Mouse (Mus musculus) MEL (cell line): ENCODE results near the gene Mtch2. TPM values are rescaled to one million over a fixed set of nuclear protein-coding genes. Genes with fewer than 3 reads are reported as not detected.

Source experiments
- DNase-seq: peaks from one replicate; pipeline ENCODE4 v3.0.0; 2011; ENCODE audit warnings: low read depth, low spot score
- H3K27ac ChIP-seq: 2 replicates; pipeline ENCODE4 v1.5.1; 2012; ENCODE audit warnings: low read depth, mild to moderate bottlenecking, control low read depth, low read length, moderate library complexity; ENCODE audit not compliant: control insufficient read depth
- H3K27me3 ChIP-seq, 2 experiments: fragments of 150-350 bp in 1 of 2; sonication (generic) in 1 of 2; 2 replicates each; pipeline ENCODE4 v1.6.1; 2012; ENCODE audit warnings: low read length in 2 of 2, mild to moderate bottlenecking in 2 of 2, improper control_type of control experiment in 1 of 2, moderate library complexity in 1 of 2; ENCODE audit not compliant: insufficient read depth in 2 of 2, control insufficient read depth in 1 of 2
- H3K36me3 ChIP-seq, 2 experiments: 2 replicates each; pipeline ENCODE4 v1.6.1; 2012 to 2014; ENCODE audit warnings: low read length in 2 of 2, improper control_type of control experiment in 1 of 2, inconsistent platforms in 1 of 2, mild to moderate bottlenecking in 1 of 2; ENCODE audit not compliant: insufficient read depth in 2 of 2, control insufficient read depth in 1 of 2
- H3K4me1 ChIP-seq, 2 experiments: fragments of 150-350 bp in 1 of 2; sonication (generic) in 1 of 2; 2 replicates each; pipeline ENCODE4 v1.6.1; 2012; ENCODE audit warnings: low read length in 2 of 2, improper control_type of control experiment in 1 of 2, mild to moderate bottlenecking in 1 of 2; ENCODE audit not compliant: insufficient read depth in 2 of 2, control insufficient read depth in 1 of 2
- H3K4me3 ChIP-seq, 2 experiments: fragments of 150-350 bp in 1 of 2; sonication (generic) in 1 of 2; 2 replicates each; pipeline ENCODE4 v1.5.1; 2012; ENCODE audit warnings: low read depth in 2 of 2, low read length in 2 of 2, mild to moderate bottlenecking in 2 of 2, moderate library complexity in 2 of 2, control low read depth in 1 of 2, improper control_type of control experiment in 1 of 2; ENCODE audit not compliant: control insufficient read depth in 1 of 2, insufficient read depth in 1 of 2
- H3K79me2 ChIP-seq: 2 replicates; pipeline ENCODE4 v1.6.1; 2012; ENCODE audit warnings: mild to moderate bottlenecking, low read length, moderate library complexity; ENCODE audit not compliant: control insufficient read depth, poor library complexity, insufficient read depth
- H3K9ac ChIP-seq: 2 replicates; pipeline ENCODE4 v1.6.1; 2012; ENCODE audit warnings: low read depth, mild to moderate bottlenecking, control low read depth, low read length, moderate library complexity; ENCODE audit not compliant: control insufficient read depth, poor library complexity, severe bottlenecking
- H3K9me3 ChIP-seq: fragments of 150-350 bp; sonication (generic); replicated peaks from 2 replicates; pipeline ENCODE4 v1.6.1; 2012; ENCODE audit warnings: mild to moderate bottlenecking, low read length, improper control_type of control experiment, moderate library complexity; ENCODE audit not compliant: insufficient read depth
- CHD2 ChIP-seq: IDR thresholded peaks from 2 replicates; pipeline ENCODE4 v1.6.1; 2011; ENCODE audit warnings: low read length, improper control_type of control experiment
- E2F4 ChIP-seq: IDR thresholded peaks from 2 replicates; pipeline ENCODE4 v1.6.1; 2011; ENCODE audit warnings: low read depth, low read length, improper control_type of control experiment, borderline replicate concordance
- ELF1 ChIP-seq: IDR thresholded peaks from 2 replicates; pipeline ENCODE4 v1.6.1; 2014; ENCODE audit warnings: low read depth, mild to moderate bottlenecking, inconsistent platforms, low read length, improper control_type of control experiment, moderate library complexity
- EP300 ChIP-seq, 2 experiments: IDR thresholded peaks; 2 replicates each; pipeline ENCODE4 v1.6.1; 2011; ENCODE audit warnings: improper control_type of control experiment in 2 of 2, low read length in 2 of 2, low read depth in 1 of 2, mild to moderate bottlenecking in 1 of 2
- ETS1 ChIP-seq: IDR thresholded peaks from 2 replicates; pipeline ENCODE4 v1.6.1; 2012; ENCODE audit warnings: low read depth, mild to moderate bottlenecking, inconsistent platforms, low read length, improper control_type of control experiment, moderate library complexity
- JUND ChIP-seq: IDR thresholded peaks from 2 replicates; pipeline ENCODE4 v1.6.1; 2011; ENCODE audit warnings: low read depth, mild to moderate bottlenecking, improper control_type of control experiment, low read length
- KAT2A ChIP-seq: conservative IDR thresholded peaks from 2 replicates; pipeline ENCODE4 v1.6.1; 2012; ENCODE audit warnings: low read depth, low read length, improper control_type of control experiment, inconsistent platforms
- MAFK ChIP-seq: IDR thresholded peaks from 2 replicates; pipeline ENCODE4 v1.6.1; 2011; ENCODE audit warnings: low read depth, mild to moderate bottlenecking, low read length, improper control_type of control experiment, borderline replicate concordance
- MAZ ChIP-seq: IDR thresholded peaks from 2 replicates; pipeline ENCODE4 v1.6.1; 2012; ENCODE audit warnings: low read depth, mild to moderate bottlenecking, inconsistent platforms, low read length, improper control_type of control experiment
- MEF2A ChIP-seq: IDR thresholded peaks from 2 replicates; pipeline ENCODE4 v1.6.1; 2014; ENCODE audit warnings: low read depth, mild to moderate bottlenecking, inconsistent platforms, low read length, improper control_type of control experiment; ENCODE audit not compliant: poor library complexity, insufficient replicate concordance, severe bottlenecking; ENCODE audit errors: extremely low read depth
- MXI1 ChIP-seq: IDR thresholded peaks from 2 replicates; pipeline ENCODE4 v1.6.1; 2011; ENCODE audit warnings: mild to moderate bottlenecking, low read depth, low read length, improper control_type of control experiment
- NELFE ChIP-seq: IDR thresholded peaks from 2 replicates; pipeline ENCODE4 v1.6.1; 2011; ENCODE audit warnings: low read depth, low read length, improper control_type of control experiment
- NRF1 ChIP-seq: IDR thresholded peaks from 2 replicates; pipeline ENCODE4 v1.6.1; 2014; ENCODE audit warnings: low read depth, mild to moderate bottlenecking, inconsistent platforms, low read length, improper control_type of control experiment, moderate library complexity; ENCODE audit not compliant: poor library complexity, insufficient read depth, severe bottlenecking
- POLR2AphosphoS2 ChIP-seq: IDR thresholded peaks from 2 replicates; pipeline ENCODE4 v1.6.1; 2011; ENCODE audit warnings: low read length, improper control_type of control experiment
- POLR2AphosphoS5 ChIP-seq: IDR thresholded peaks from 2 replicates; pipeline ENCODE4 v1.6.1; 2012; ENCODE audit warnings: low read depth, borderline replicate concordance, mild to moderate bottlenecking, inconsistent platforms, low read length, moderate library complexity, mixed read lengths
- RCOR1 ChIP-seq: IDR thresholded peaks from 2 replicates; pipeline ENCODE4 v1.6.1; 2012; ENCODE audit warnings: low read depth, mild to moderate bottlenecking, inconsistent platforms, low read length, improper control_type of control experiment
- SMC3 ChIP-seq: IDR thresholded peaks from 2 replicates; pipeline ENCODE4 v1.6.1; 2011; ENCODE audit warnings: low read depth, low read length, improper control_type of control experiment
- TAL1 ChIP-seq: IDR thresholded peaks from 2 replicates; pipeline ENCODE4 v1.6.1; 2012; ENCODE audit warnings: mild to moderate bottlenecking, inconsistent platforms, low read length, moderate library complexity, mixed read lengths
- TCF12 ChIP-seq: IDR thresholded peaks from 2 replicates; pipeline ENCODE4 v1.6.1; 2014; ENCODE audit warnings: low read depth, mild to moderate bottlenecking, inconsistent platforms, low read length, improper control_type of control experiment, moderate library complexity
- ZMIZ1 ChIP-seq: IDR thresholded peaks from 2 replicates; pipeline ENCODE4 v1.6.1; 2012; ENCODE audit warnings: low read depth, mild to moderate bottlenecking, inconsistent platforms, low read length, improper control_type of control experiment, moderate library complexity
- ZNF384 ChIP-seq: IDR thresholded peaks from 2 replicates; pipeline ENCODE4 v1.6.1; 2012; ENCODE audit warnings: low read depth, mild to moderate bottlenecking, inconsistent platforms, low read length, improper control_type of control experiment
- polyA plus RNA-seq, 2 experiments: library from polyadenylated mRNA; stranded (reverse) in 1 of 2; unstranded in 1 of 2; fragments of >175 nt in 1 of 2; fragments of >200 nt in 1 of 2; gene quantifications; 2 replicates each; pipeline versions ENCODE4 v1.2.1 to v1.2.4; 2012; ENCODE audit warnings: low replicate concordance in 2 of 2, low read depth in 1 of 2; ENCODE audit not compliant: insufficient read length in 2 of 2, insufficient read depth in 1 of 2, missing spikeins in 1 of 2
- total RNA-seq: library from RNA; depleted of rRNA; stranded (reverse); fragments of 300-350 nt; gene quantifications from 2 replicates; pipeline ENCODE4 v1.2.3, GENCODE M21; 2012

The Mtch2 gene
- total and polyA plus RNA-seq, 3 experiments = 85.7 to 167 TPM; not detected in 1

GRCm38 (mm10) chr2:90850401-90850800 is 3.4 kb downstream of the Mtch2 start:
- peaks cover 2 to 24% of the 10 kb centered on the region in 2 experiments for H3K36me3 ChIP-seq

GRCm38 (mm10) chr2:90861486-90861885 is 14.5 kb downstream of the Mtch2 start:
- H3K36me3 ChIP-seq = peaks cover 0 to 36% of the 10 kb centered on the region in 2 experiments; a peak in 2 of 4 replicates
- no peak for TF ChIP-seq TAL1
- TF ChIP-seq RCOR1 = no peak
- no peak for TF ChIP-seq SMC3
- no peak for TF ChIP-seq ZNF384
- no peak overlapping the region for H3K27ac ChIP-seq
- no peaks in the 10 kb centered on the region for H3K79me2 ChIP-seq
- H3K9me3 ChIP-seq = no peaks in the 10 kb centered on the region
- no peak for DNase-seq
- H3K4me1 ChIP-seq = no peaks in the 10 kb centered on the region
- H3K4me3 ChIP-seq = no peak overlapping the region
- no peak overlapping the region for H3K9ac ChIP-seq
- H3K27me3 ChIP-seq = no peaks in the 10 kb centered on the region

More at GRCm38 (mm10) chr2:90850401-90850800, 3.4 kb downstream of the Mtch2 start:
- H3K27ac ChIP-seq = no peak overlapping the region
- H3K9me3 ChIP-seq = no peaks in the 10 kb centered on the region
- TF ChIP-seq E2F4 (no peak), TCF12 (no peak), NELFE (no peak), MXI1 (no peak), CHD2 (no peak), ETS1 (no peak), ZMIZ1 (no peak)
- H3K79me2 ChIP-seq = peaks cover 14% of the 10 kb centered on the region
- DNase-seq = no peak
- H3K9ac ChIP-seq = no peak overlapping the region
- no peak overlapping the region for H3K4me3 ChIP-seq
- peaks cover 2 to 8% of the 10 kb centered on the region in 2 experiments for H3K4me1 ChIP-seq
- H3K27me3 ChIP-seq = no peaks in the 10 kb centered on the region

GRCm38 (mm10) chr2:90864184-90864583 is 17.2 kb downstream of the Mtch2 start:
- H3K79me2 ChIP-seq = no peaks in the 10 kb centered on the region
- no peaks in the 10 kb centered on the region for H3K9me3 ChIP-seq
- TF ChIP-seq E2F4 (no peak), KAT2A (no peak), NELFE (no peak), ELF1 (no peak), EP300 (IDR thresholded peaks at IDR 0.05; ENCODE audit: low read depth in 1 of 2, low read length in 2 of 2) (no peak), MAZ (no peak), RCOR1 (no peak), JUND (no peak), POLR2AphosphoS2 (no peak), POLR2AphosphoS5 (no peak), MAFK (no peak), ZNF384 (no peak), NRF1 (no peak), ZMIZ1 (no peak), MEF2A (no peak)
- H3K4me1 ChIP-seq = no peaks in the 10 kb centered on the region; a peak in 1 of 4 replicates
- DNase-seq = no peak
- H3K9ac ChIP-seq = no peak overlapping the region
- H3K4me3 ChIP-seq = no peak overlapping the region
- H3K27me3 ChIP-seq = no peaks in the 10 kb centered on the region
- peaks cover 0 to 21% of the 10 kb centered on the region in 2 experiments; a peak in 2 of 4 replicates for H3K36me3 ChIP-seq
- H3K27ac ChIP-seq = no peak overlapping the region
